Mouse (Mus musculus): ENCODE data around the gene Mmaa. TPM values are rescaled to one million over a fixed set of nuclear protein-coding genes. Genes with fewer than 3 reads are reported as not detected.

The Mmaa gene
- polyA plus RNA-seq, 3 experiments from 2014 or later: 6.0 to 8.7 (median 6.5) TPM

GRCm38 (mm10) chr8:79288250-79288649 lies 6.5 kb downstream of the Mmaa start:
- no peak for ATAC-seq

- ATAC-seq: peak; percentile 90
Observed at GRCm38 (mm10) chr8:79286424-79286823, 8.3 kb downstream of the Mmaa start.

- no peak for ATAC-seq
Observed at GRCm38 (mm10) chr8:79284626-79285025, 10.1 kb downstream of the Mmaa start.

GRCm38 (mm10) chr8:79281376-79281890 lies 13.3 kb downstream of the Mmaa start:
- no peak for ATAC-seq

- ATAC-seq: no peak
Observed at GRCm38 (mm10) chr8:79277264-79277870, 17.4 kb downstream of the Mmaa start.

GRCm38 (mm10) chr8:79274940-79275339 lies 19.8 kb downstream of the Mmaa start:
- ATAC-seq: no peak

GRCm38 (mm10) chr8:79273776-79274175 lies 21.0 kb downstream of the Mmaa start:
- no peak for ATAC-seq

GRCm38 (mm10) chr8:79272676-79273075 lies 22.1 kb downstream of the Mmaa start:
- ATAC-seq: no peak

GRCm38 (mm10) chr8:79268921-79269320 lies 25.8 kb downstream of the Mmaa start:
- ATAC-seq: no peak

- ATAC-seq: no peak
Observed at GRCm38 (mm10) chr8:79261920-79262319, 32.8 kb downstream of the Mmaa start.

- no peak for ATAC-seq
Observed at GRCm38 (mm10) chr8:79256076-79256705, 38.5 kb downstream of the Mmaa start.

GRCm38 (mm10) chr8:79253742-79254141 lies 41.0 kb downstream of the Mmaa start:
- no peak for ATAC-seq

GRCm38 (mm10) chr8:79248470-79248869 lies 46.3 kb downstream of the Mmaa start, which contains the start of gene 1700011L22Rik:
Gene 1700011L22Rik, minus strand, starts transcription at chr8:79248570.
- no peak for ATAC-seq

GRCm38 (mm10) chr8:79243422-79243821 lies 51.3 kb downstream of the Mmaa start:
- no peak for ATAC-seq

GRCm38 (mm10) chr8:79239996-79240395 lies 54.7 kb downstream of the Mmaa start:
- no peak for ATAC-seq

- no peak for ATAC-seq
Observed at GRCm38 (mm10) chr8:79239320-79239719, 55.4 kb downstream of the Mmaa start.

- ATAC-seq: no peak
Observed at GRCm38 (mm10) chr8:79229266-79229888, 65.4 kb downstream of the Mmaa start.

GRCm38 (mm10) chr8:79227916-79228315 lies 66.8 kb downstream of the Mmaa start:
- no peak for ATAC-seq

GRCm38 (mm10) chr8:79227194-79227593 lies 67.5 kb downstream of the Mmaa start:
- no peak for ATAC-seq

GRCm38 (mm10) chr8:79226046-79226445 lies 68.7 kb downstream of the Mmaa start:
- no peak for ATAC-seq

GRCm38 (mm10) chr8:79225586-79225985 lies 69.2 kb downstream of the Mmaa start:
- ATAC-seq: no peak

- no peak for ATAC-seq
Observed at GRCm38 (mm10) chr8:79224363-79224762, 70.4 kb downstream of the Mmaa start.

- ATAC-seq: no peak
Observed at GRCm38 (mm10) chr8:79222752-79223141, 72.0 kb downstream of the Mmaa start.

Data from inflammation-experienced regulatory T-cells, adult 6 months (primary cell).